Mouse (Mus musculus): ENCODE data around the gene Txnrd3. TPM values are rescaled to one million over a fixed set of nuclear protein-coding genes. Genes with fewer than 3 reads are reported as not detected.
A peak's percentile ranks its signal among the peaks of the same experiment; 100 is the strongest.

The Txnrd3 gene
- total RNA-seq (2014; rRNA removed) (15.0 and 17.6 TPM in 2 replicates), polyA plus RNA-seq (2015; fragmentation: Nextera tagmentation; extraction: Ambion mirVana) (17.4 and 18.8 TPM in 2 replicates)

- peak; percentile 49 for TF ChIP-seq CTCF (IDR thresholded peaks at IDR 0.05; ENCODE audit: low read depth)
- Histone ChIP-seq H3K4me1 (ENCODE audit: insufficient read depth, low read length) (no peaks in the 10 kb centered on the region), H3K27me3 (ENCODE audit: insufficient read depth, low read length) (no peaks in the 10 kb centered on the region), H3K4me2 (ENCODE audit: low read depth, low read length) (peak within 1 kb of the TSS; percentile 93), H3K4me3 (ENCODE audit: low read length) (peak within 1 kb of the TSS; percentile 69), H3K9me3 (ENCODE audit: low read length) (no peaks in the 10 kb centered on the region), H3K36me3 (ENCODE audit: insufficient read depth, low read length) (no peaks in the 10 kb centered on the region), H3K27ac (peak within 1 kb of the TSS; percentile 91), H3K9ac (replicated peaks; ENCODE audit: low read length) (peak within 1 kb of the TSS; percentile 79)
- ATAC-seq (peak; percentile 89), DNase-seq (ENCODE audit: low spot score) (peak; percentile 89)
- WGBS = under 1% methylated on average over 51 of the region's 51 CpGs
Measured at GRCm38 (mm10) chr6:89643798-89644270, at the start of gene Txnrd3. Txnrd3 (plus strand) TSS chr6:89643988.

- Histone ChIP-seq H3K9ac (replicated peaks; ENCODE audit: low read length) (peak within 1 kb of the TSS; percentile 65), H3K27ac (peak within 1 kb of the TSS; percentile 79), H3K9me3 (ENCODE audit: low read length) (no peaks in the 10 kb centered on the region), H3K36me3 (ENCODE audit: insufficient read depth, low read length) (no peaks in the 10 kb centered on the region), H3K4me2 (ENCODE audit: low read depth, low read length) (peak within 1 kb of the TSS; percentile 72), H3K27me3 (ENCODE audit: insufficient read depth, low read length) (no peaks in the 10 kb centered on the region), H3K4me3 (ENCODE audit: low read length) (peak within 1 kb of the TSS; percentile 75), H3K4me1 (ENCODE audit: insufficient read depth, low read length) (0 out of 2 replicates have a peak, but pooled peaks cover 4% of the 10 kb centered on the region)
- DNase-seq (ENCODE audit: low spot score) (peak; percentile 98), ATAC-seq (peak; percentile 100)
- TF ChIP-seq CTCF (IDR thresholded peaks at IDR 0.05; ENCODE audit: low read depth) = no peak
- under 1% methylated on average over 56 of the region's 56 CpGs for WGBS
Measured at GRCm38 (mm10) chr6:89595018-89595776, 48.6 kb upstream of the Txnrd3 start, which contains the start of gene Chchd6. Chchd6 (minus strand) TSS chr6:89595652.

- Histone ChIP-seq H3K36me3 (ENCODE audit: insufficient read depth, low read length) (no peaks in the 10 kb centered on the region), H3K4me2 (ENCODE audit: low read depth, low read length) (peak overlapping the region; percentile 72), H3K27me3 (ENCODE audit: insufficient read depth, low read length) (no peaks in the 10 kb centered on the region), H3K27ac (no peak overlapping the region), H3K4me1 (ENCODE audit: insufficient read depth, low read length) (0 out of 2 replicates have a peak, but pooled peaks cover 4% of the 10 kb centered on the region), H3K9ac (replicated peaks; ENCODE audit: low read length) (no peak overlapping the region), H3K9me3 (ENCODE audit: low read length) (no peaks in the 10 kb centered on the region), H3K4me3 (ENCODE audit: low read length) (peak overlapping the region; percentile 75)
- ATAC-seq (peak; percentile 53), DNase-seq (ENCODE audit: low spot score) (no peak)
- 25% methylated on average over 5 of the region's 5 CpGs for WGBS
- no peak for TF ChIP-seq CTCF (IDR thresholded peaks at IDR 0.05; ENCODE audit: low read depth)
Measured at GRCm38 (mm10) chr6:89595777-89596146, 48.0 kb upstream of the Txnrd3 start.

- Histone ChIP-seq H3K27ac (no peak overlapping the region), H3K9me3 (ENCODE audit: low read length) (no peaks in the 10 kb centered on the region), H3K4me2 (ENCODE audit: low read depth, low read length) (no peak overlapping the region), H3K4me3 (ENCODE audit: low read length) (no peak overlapping the region), H3K4me1 (ENCODE audit: insufficient read depth, low read length) (0 out of 2 replicates have a peak, but pooled peaks cover 4% of the 10 kb centered on the region), H3K36me3 (ENCODE audit: insufficient read depth, low read length) (no peaks in the 10 kb centered on the region), H3K27me3 (ENCODE audit: insufficient read depth, low read length) (no peaks in the 10 kb centered on the region), H3K9ac (replicated peaks; ENCODE audit: low read length) (no peak overlapping the region)
- no peak for TF ChIP-seq CTCF (IDR thresholded peaks at IDR 0.05; ENCODE audit: low read depth)
- ATAC-seq (no peak), DNase-seq (ENCODE audit: low spot score) (no peak)
- WGBS = 89% methylated on average over 1 of the region's 1 CpGs
Measured at GRCm38 (mm10) chr6:89596510-89596909, 47.3 kb upstream of the Txnrd3 start.

GRCm38 (mm10) chr6:89606096-89606495 is 37.7 kb upstream of the Txnrd3 start:
- Histone ChIP-seq H3K9me3 (ENCODE audit: low read length) (no peaks in the 10 kb centered on the region), H3K4me2 (ENCODE audit: low read depth, low read length) (no peak overlapping the region), H3K9ac (replicated peaks; ENCODE audit: low read length) (no peak overlapping the region), H3K36me3 (ENCODE audit: insufficient read depth, low read length) (no peaks in the 10 kb centered on the region), H3K4me1 (ENCODE audit: insufficient read depth, low read length) (no peaks in the 10 kb centered on the region), H3K27ac (no peak overlapping the region), H3K4me3 (ENCODE audit: low read length) (no peak overlapping the region), H3K27me3 (ENCODE audit: insufficient read depth, low read length) (no peaks in the 10 kb centered on the region)
- WGBS = 46% methylated on average over 3 of the region's 3 CpGs
- ATAC-seq (no peak), DNase-seq (ENCODE audit: low spot score) (no peak)
- TF ChIP-seq CTCF (IDR thresholded peaks at IDR 0.05; ENCODE audit: low read depth) = no peak

- Histone ChIP-seq H3K4me3 (ENCODE audit: low read length) (no peak overlapping the region), H3K4me1 (ENCODE audit: insufficient read depth, low read length) (no peaks in the 10 kb centered on the region), H3K9me3 (ENCODE audit: low read length) (no peaks in the 10 kb centered on the region), H3K9ac (replicated peaks; ENCODE audit: low read length) (no peak overlapping the region), H3K27me3 (ENCODE audit: insufficient read depth, low read length) (no peaks in the 10 kb centered on the region), H3K36me3 (ENCODE audit: insufficient read depth, low read length) (no peaks in the 10 kb centered on the region), H3K27ac (no peak overlapping the region), H3K4me2 (ENCODE audit: low read depth, low read length) (no peak overlapping the region)
- WGBS = 54% methylated on average over 4 of the region's 4 CpGs
- DNase-seq (ENCODE audit: low spot score) = no peak
- peak; percentile 32; the same call in 1 of the 2 replicates for TF ChIP-seq CTCF (IDR thresholded peaks at IDR 0.05; ENCODE audit: low read depth)
- no peak for ATAC-seq
Measured at GRCm38 (mm10) chr6:89607999-89608398, 35.8 kb upstream of the Txnrd3 start.

All from hindbrain, postnatal 0 days (tissue).